Mouse (Mus musculus): Measurements from ENCODE around the gene Nlrp14. TPM values are rescaled to one million over a fixed set of nuclear protein-coding genes. Genes with fewer than 3 reads are reported as not detected.
"Not testable (repeated sequence)": the region's sequence is repeated elsewhere in the genome, so short reads cannot be mapped to it uniquely, and the experiment has no call there.

The Nlrp14 gene
- polyA plus RNA-seq (2012; rRNA removed), result not detected in 2 replicates

DNA sequence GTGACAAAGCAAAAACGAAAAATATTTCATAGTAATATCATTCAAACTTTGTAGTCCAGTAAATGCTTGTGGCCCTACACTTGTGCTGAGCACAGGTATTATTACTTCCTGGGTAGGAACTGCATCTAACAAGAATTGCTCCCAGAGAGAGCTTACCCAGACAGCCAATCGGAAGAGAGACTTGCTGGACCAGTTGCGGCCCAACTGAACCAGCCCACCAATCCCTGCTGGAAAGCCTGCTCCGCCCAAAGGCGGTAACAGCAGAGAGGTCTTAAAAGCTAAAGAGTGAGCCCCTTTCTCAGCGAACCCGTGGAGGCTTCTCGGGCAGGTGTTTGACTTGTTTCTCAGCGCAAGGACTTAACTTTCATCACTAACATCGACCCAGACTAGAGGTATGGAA is at the start of gene Nlrp14:
Gene Nlrp14, plus strand, starts transcription at position 301 of the 400 bp plus-strand sequence.
- DNase-seq (ENCODE audit: low read depth, low spot score), result no peak
- 78% methylated on average over 10 of the region's 10 CpGs for WGBS

DNA sequence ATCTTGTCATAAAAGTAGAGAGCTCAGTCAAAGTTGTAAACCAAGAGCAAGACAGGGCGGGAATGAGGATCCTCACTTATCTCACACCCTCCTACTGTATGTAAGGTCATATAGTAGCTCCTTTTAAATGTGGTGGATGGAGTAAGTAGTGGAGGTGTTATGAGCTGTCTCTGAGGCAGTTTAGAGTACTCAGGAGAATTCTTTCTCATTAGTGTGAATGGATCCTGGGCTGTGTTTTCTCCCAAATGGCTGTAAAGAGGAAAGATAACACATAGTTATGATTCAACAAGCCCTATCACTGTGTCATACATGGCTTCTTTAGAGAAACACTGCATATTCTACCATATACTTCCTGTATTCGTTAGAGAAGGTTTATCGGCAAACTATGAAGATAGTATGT is 35.8 kb upstream of the Nlrp14 start, which contains the start of gene Olfr715:
Gene Olfr715, minus strand, starts transcription at position 101 of the 400 bp plus-strand sequence.
- not testable (repeated sequence) for DNase-seq (ENCODE audit: low read depth, low spot score)
- 69% methylated on average over 3 of the region's 3 CpGs for WGBS

DNA sequence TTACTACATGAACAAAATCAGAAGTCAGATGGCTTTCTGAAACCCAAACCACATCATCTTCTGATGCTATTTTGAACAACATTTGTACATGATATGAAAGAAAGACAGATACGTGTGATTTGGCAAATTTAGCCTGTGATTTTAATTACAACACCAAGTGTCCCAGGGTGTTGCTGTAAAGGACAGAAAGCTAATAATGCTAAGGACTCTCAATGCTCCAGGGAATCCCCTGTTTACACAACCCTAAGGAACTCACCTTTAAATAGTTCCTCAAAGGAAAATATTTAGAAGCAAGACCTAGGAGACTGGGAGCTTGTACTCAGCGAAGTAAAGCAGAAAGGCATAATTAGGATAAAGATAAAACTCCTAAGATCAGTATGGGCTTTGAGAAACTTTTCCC is 28.8 kb upstream of the Nlrp14 start, which contains the start of gene Olfr716:
Gene Olfr716, plus strand, starts transcription at position 301 of the 400 bp plus-strand sequence.
- DNase-seq (ENCODE audit: low read depth, low spot score), result not testable (repeated sequence)
- WGBS, result 54% methylated on average over 2 of the region's 2 CpGs

DNA sequence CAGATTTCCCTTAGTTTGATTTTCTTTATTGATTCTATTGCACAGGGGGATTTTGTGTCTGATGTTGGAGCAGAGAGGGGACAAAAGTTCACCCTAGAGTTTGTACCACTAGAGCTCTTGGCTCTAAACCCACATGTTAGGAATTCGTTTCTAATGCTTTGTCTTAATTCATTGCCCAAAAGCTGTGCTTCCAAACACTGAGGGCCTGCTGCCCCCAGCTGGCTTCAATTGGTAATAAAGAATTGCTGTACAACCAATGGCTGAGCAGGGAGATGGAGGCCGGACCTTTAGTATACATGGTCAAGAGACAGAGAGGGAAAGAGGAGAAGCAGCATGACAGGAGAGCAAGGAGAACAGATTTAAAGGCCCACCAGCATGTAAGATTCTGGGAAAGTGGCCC is 13.6 kb downstream of the Nlrp14 start:
- no peak for DNase-seq (ENCODE audit: low read depth, low spot score)
- 31% methylated on average over 2 of the region's 2 CpGs for WGBS

DNA sequence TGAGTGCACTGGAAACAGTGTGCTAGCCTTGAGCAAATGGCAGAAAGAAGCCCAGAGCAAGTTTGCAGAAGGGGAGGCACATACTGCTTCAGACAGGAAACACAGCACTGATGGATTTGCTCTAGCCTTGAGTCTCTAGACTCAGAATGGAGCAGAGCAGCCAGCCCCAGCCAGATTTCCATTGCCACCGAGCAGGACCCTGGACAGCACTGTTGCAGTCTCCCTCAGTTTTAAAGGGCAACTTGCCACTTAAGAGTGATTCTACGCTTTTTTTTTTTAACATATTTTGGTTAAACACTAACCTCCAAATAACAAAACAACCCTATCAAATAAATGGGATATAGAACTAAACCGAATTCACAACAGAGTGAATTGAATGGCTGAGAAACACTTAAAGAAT is 35.0 kb downstream of the Nlrp14 start:
- 36% methylated on average over 3 of the region's 3 CpGs for WGBS
- DNase-seq (ENCODE audit: low read depth, low spot score), result no peak

DNA sequence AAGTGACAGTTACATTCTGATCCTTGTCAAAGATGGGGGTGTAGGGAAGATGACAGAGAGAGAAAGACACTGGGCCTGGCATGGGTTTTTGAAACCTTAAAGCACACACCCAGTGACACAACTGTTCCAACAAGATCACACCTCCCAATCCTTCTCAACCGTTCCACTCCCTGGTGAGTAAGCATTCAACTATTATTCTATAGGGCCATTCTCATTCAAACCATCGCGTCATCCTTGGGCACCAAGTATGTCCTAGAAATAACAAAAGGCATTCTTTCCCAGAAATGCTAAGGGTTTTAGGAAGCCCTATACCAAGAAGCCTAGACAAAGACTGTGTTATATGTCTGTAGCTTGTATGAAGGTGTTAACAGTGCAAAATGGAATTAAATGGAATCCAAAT is 41.1 kb downstream of the Nlrp14 start:
- DNase-seq (ENCODE audit: low read depth, low spot score), result no peak
- WGBS, result 95% methylated on average over 3 of the region's 3 CpGs

DNA sequence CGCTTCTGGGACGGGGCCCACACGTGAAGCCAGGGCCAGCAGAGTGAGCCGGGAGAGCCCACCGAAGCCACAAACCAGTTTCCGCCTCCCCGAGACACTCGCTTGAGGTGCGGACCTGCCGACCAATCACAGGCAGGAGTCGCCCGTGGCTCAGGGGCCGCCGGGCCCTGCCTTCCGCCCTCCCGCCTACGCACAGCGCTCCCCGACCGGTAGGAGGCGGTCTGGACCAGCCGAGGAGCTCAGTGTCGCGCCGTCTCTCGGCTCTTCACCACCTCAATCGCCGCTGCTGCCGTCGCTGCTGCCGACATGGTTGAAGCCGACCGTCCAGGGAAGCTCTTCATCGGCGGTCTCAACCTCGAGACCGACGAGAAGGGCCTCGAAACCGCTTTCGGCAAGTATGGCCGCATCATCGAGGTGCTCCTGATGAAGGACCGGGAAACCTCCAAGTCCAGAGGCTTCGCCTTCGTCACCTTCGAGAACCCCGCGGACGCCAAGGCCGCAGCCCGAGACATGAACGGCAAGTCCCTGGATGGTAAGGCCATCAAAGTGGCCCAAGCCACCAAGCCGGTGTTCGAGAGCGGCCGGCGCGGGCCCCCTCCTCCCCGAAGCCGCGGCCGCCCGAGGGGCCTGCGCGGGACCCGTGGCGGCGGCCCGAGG is 42.5 kb downstream of the Nlrp14 start, which contains the start of gene Rbmxl2:
Gene Rbmxl2, plus strand, starts transcription at position 242 of the 657 bp plus-strand sequence.
- DNase-seq (ENCODE audit: low read depth, low spot score), result no peak
- WGBS, result 52% methylated on average over 70 of the region's 70 CpGs

DNA sequence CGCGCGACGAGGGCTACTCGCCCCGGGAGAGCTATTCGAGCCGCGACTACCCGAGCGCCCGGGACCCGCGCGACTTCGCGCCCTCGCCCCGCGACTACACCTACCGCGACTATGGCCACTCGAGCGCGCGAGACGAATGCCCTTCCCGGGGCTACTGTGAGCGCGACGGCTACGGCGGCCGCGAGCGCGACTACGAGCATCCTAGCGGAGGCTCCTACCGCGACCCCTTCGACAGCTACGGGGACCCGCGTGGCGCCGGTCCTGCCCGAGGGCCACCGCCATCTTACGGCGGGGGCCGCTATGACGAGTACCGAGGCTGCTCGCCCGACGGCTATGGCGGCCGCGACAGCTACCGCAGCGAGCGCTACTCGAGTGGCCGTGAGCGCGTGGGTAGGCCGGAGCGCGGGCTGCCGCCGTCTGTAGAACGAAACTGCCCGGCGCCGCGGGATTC is 43.4 kb downstream of the Nlrp14 start:
- 46% methylated on average over 77 of the region's 77 CpGs for WGBS
- DNase-seq (ENCODE audit: low read depth, low spot score), result no peak

GRCm38 (mm10) chr7:107215723-107216122 is 48.9 kb downstream of the Nlrp14 start:
- DNase-seq (ENCODE audit: low read depth, low spot score), result no peak

DNA sequence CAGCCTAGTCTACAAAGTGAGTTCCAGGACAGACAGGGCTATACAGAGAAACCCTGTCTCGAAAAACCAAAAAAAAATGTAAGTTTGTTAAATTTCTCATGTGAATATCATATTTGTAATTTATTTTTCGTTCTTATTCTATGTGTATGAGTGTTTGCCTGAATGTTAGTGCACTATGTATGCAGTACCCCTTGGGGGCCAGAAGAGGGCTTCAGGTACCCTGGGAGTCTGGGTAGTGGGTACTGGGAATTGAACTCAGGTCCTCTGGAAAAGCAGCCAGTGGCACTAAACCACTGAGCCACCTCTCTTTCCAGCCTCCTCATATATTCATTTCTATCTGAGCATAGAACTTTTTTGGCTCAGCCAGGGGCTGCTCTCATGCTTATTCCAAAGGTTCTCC is 50.1 kb downstream of the Nlrp14 start:
- WGBS, result 71% methylated on average over 2 of the region's 2 CpGs
- no peak for DNase-seq (ENCODE audit: low read depth, low spot score)

- no peak for DNase-seq (ENCODE audit: low read depth, low spot score)
- 68% methylated on average over 3 of the region's 3 CpGs for WGBS
Measured at GRCm38 (mm10) chr7:107236854-107237253, 70.1 kb downstream of the Nlrp14 start.

DNA sequence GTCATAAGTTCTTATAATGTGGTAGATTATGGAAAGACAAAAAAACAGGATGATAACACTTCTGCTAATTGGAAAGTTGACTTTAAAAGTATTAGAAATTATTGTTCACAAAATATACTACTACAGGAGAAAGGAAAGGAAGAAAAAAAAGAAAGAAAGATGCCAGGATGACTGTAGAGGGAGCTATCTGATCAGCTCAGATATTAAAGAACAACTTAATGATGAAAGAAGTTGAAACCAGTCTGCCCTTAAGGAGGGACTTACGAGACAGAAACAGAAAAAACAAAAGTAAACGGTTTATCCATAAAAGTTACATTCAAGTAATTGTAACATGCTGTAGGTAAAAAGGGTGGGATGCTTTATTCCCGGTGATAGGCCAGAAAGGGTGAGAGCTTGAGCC is 70.7 kb downstream of the Nlrp14 start:
- WGBS, result 57% methylated on average over 3 of the region's 3 CpGs
- no peak for DNase-seq (ENCODE audit: low read depth, low spot score)

DNA sequence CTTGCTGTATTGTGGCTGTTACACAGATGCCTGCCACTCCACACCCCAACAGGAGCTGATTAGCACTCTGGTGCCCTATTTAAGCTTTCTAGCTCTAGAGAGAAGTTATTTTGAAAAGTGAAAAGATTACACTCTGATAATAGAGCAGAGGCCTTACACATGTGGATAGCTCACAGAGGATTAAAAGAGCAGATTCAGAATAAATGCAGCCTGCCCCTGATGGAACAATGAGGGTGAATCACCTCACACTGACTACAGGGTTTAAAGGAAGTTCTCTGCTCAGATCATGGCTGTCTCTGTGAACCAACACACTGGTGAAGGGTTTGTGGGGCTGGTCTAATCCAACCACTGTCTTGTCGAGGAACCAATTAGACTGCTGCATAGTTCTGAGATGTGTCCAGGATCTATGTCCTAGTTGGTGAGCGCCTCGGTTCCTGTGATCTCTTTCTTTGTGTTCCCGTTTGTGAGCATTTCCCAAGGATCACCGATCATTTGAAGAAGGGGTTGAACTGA is 74.6 kb downstream of the Nlrp14 start:
- no peak for DNase-seq (ENCODE audit: low read depth, low spot score)
- 85% methylated on average over 5 of the region's 5 CpGs for WGBS

Other genes with a start within 250 kb of the Nlrp14 start
- not detected in 2 replicates for gene Olfr709-ps1, start 234.8 kb upstream of the Nlrp14 start, polyA plus RNA-seq (2012; rRNA removed)
- gene Olfr710, start 218.7 kb upstream of the Nlrp14 start, polyA plus RNA-seq (2012; rRNA removed), result not detected in 2 replicates
- gene Olfr6, start 203.1 kb upstream of the Nlrp14 start, polyA plus RNA-seq (2012; rRNA removed), result not detected in 2 replicates
- not detected in 2 replicates for gene Olfr711, start 191.5 kb upstream of the Nlrp14 start, polyA plus RNA-seq (2012; rRNA removed)
- not detected in 2 replicates for gene Olfr2, start 160.9 kb upstream of the Nlrp14 start, polyA plus RNA-seq (2012; rRNA removed)
- 0.05 and 0.11 TPM in 2 replicates for gene Olfr713, start 135.8 kb upstream of the Nlrp14 start, polyA plus RNA-seq (2012; rRNA removed)
- gene Olfr714, start 96.0 kb upstream of the Nlrp14 start, polyA plus RNA-seq (2012; rRNA removed), result not detected in 2 replicates
- not detected in 2 replicates for gene Olfr17, start 73.8 kb upstream of the Nlrp14 start, polyA plus RNA-seq (2012; rRNA removed)
- not detected in 2 replicates for gene Olfr715b, start 56.6 kb upstream of the Nlrp14 start, polyA plus RNA-seq (2012; rRNA removed)
- not detected in 2 replicates for gene Olfr715, start 35.9 kb upstream of the Nlrp14 start, polyA plus RNA-seq (2012; rRNA removed)
- gene Olfr716, start 28.7 kb upstream of the Nlrp14 start, polyA plus RNA-seq (2012; rRNA removed), result not detected in 2 replicates
- gene Rbmxl2, start 42.5 kb downstream of the Nlrp14 start, polyA plus RNA-seq (2012; rRNA removed), result not detected in 2 replicates
- 0.78 TPM in 2 replicates for gene Syt9, start 203.7 kb downstream of the Nlrp14 start, polyA plus RNA-seq (2012; rRNA removed)

Measured in large intestine, adult 2 months (tissue).